Mouse (Mus musculus): ENCODE measurements around the gene Lgals2. TPM values are rescaled to one million over a fixed set of nuclear protein-coding genes. Genes with fewer than 3 reads are reported as not detected.

Lgals2 gene
- total and polyA plus RNA-seq, 3 experiments = not detected

- H3K79me2 ChIP-seq (ENCODE audit: control insufficient read depth, insufficient read depth, low read length, poor library complexity) = no peaks in the 10 kb centered on the region
- H3K9ac ChIP-seq (ENCODE audit: control insufficient read depth, low read depth, low read length, poor library complexity, severe bottlenecking) = no peak overlapping the region
- no peak overlapping the region for H3K27ac ChIP-seq (ENCODE audit: control insufficient read depth, low read depth, low read length)
- H3K9me3 ChIP-seq (replicated peaks; ENCODE audit: insufficient read depth, low read length) = no peaks in the 10 kb centered on the region
- peaks cover 10 to 12% of the 10 kb centered on the region in 2 experiments for H3K27me3 ChIP-seq (ENCODE audit: control insufficient read depth in 1 of 2, insufficient read depth in 2 of 2, low read length in 2 of 2)
- TF ChIP-seq RCOR1 (IDR thresholded peaks at IDR 0.05; ENCODE audit: low read depth, low read length) (peak; percentile 35; the same call in 1 of the 2 replicates), NRF1 (IDR thresholded peaks at IDR 0.05; ENCODE audit: insufficient read depth, low read depth, low read length, poor library complexity, severe bottlenecking) (no peak), SIN3A (IDR thresholded peaks at IDR 0.05; ENCODE audit: low read length) (no peak), EP300 (IDR thresholded peaks at IDR 0.05; ENCODE audit: low read depth in 1 of 2, low read length in 2 of 2) (peak in 1 of 2 experiments; percentile 71; a peak in 3 of 4 replicates), TAL1 (IDR thresholded peaks at IDR 0.05; ENCODE audit: low read length) (peak; percentile 55), UBTF (IDR thresholded peaks at IDR 0.05; ENCODE audit: borderline replicate concordance, insufficient read depth, low read depth, low read length) (no peak), USF1 (IDR thresholded peaks at IDR 0.05; ENCODE audit: low read depth, low read length) (no peak), MYB (IDR thresholded peaks at IDR 0.05; ENCODE audit: low read depth, low read length) (no peak), ETS1 (IDR thresholded peaks at IDR 0.05; ENCODE audit: low read depth, low read length) (peak; percentile 38; the same call in 1 of the 2 replicates), CTCF (IDR thresholded peaks at IDR 0.05 in 2 of 3, conservative IDR thresholded peaks at IDR 0.05 in 1 of 3; ENCODE audit: control insufficient read depth in 1 of 3, insufficient read depth in 1 of 3, low read depth in 2 of 3, low read length in 3 of 3, poor library complexity in 1 of 3, severe bottlenecking in 1 of 3) (peak in 2 of 3 experiments; percentile 29 to 47; a peak in 4 of 6 replicates), CHD1 (IDR thresholded peaks at IDR 0.05; ENCODE audit: low read depth, low read length) (no peak), MAFK (IDR thresholded peaks at IDR 0.05; ENCODE audit: borderline replicate concordance, low read depth, low read length) (no peak), TCF12 (IDR thresholded peaks at IDR 0.05; ENCODE audit: low read depth, low read length) (peak; percentile 81), KAT2A (conservative IDR thresholded peaks at IDR 0.05; ENCODE audit: low read depth, low read length) (no peak), ZC3H11A (IDR thresholded peaks at IDR 0.05; ENCODE audit: low read depth, low read length) (no peak), POLR2A (IDR thresholded peaks at IDR 0.05; ENCODE audit: control insufficient read depth in 1 of 2, insufficient read depth in 1 of 2, low read depth in 1 of 2, low read length in 2 of 2, poor library complexity in 1 of 2) (no peak), NELFE (IDR thresholded peaks at IDR 0.05; ENCODE audit: low read depth, low read length) (no peak), GATA1 (IDR thresholded peaks at IDR 0.05; ENCODE audit: low read depth, low read length) (0 out of 2 replicates have a peak, but pooled peaks have one; percentile 49)
- peaks cover 0 to 17% of the 10 kb centered on the region in 2 experiments; a peak in 1 of 4 replicates for H3K4me1 ChIP-seq (ENCODE audit: control insufficient read depth in 1 of 2, insufficient read depth in 2 of 2, low read length in 2 of 2)
- H3K36me3 ChIP-seq (ENCODE audit: control insufficient read depth in 1 of 2, insufficient read depth in 2 of 2, low read length in 2 of 2) = peaks cover 0 to 4% of the 10 kb centered on the region in 2 experiments; a peak in 1 of 4 replicates
- peak; percentile 64 for DNase-seq (ENCODE audit: low read depth, low spot score)
- H3K4me3 ChIP-seq (ENCODE audit: control insufficient read depth in 1 of 2, insufficient read depth in 1 of 2, low read depth in 2 of 2, low read length in 2 of 2) = no peak overlapping the region
Measured at GRCm38 (mm10) chr15:78843581-78844469, 11.5 kb downstream of the Lgals2 start.
